Mouse (Mus musculus) kidney, adult 2 months (tissue): ENCODE results near the gene Tas2r144.

Experiments
- CTCF ChIP-seq: fragments of 200-500 bp; conservative IDR thresholded peaks from 2 replicates; pipeline ENCODE4 v1.5.1; 2011; ENCODE audit warnings: low read depth, mild to moderate bottlenecking, control low read depth, low read length, moderate library complexity, mixed read lengths; ENCODE audit not compliant: insufficient read depth, insufficient read length
- POLR2A ChIP-seq: fragments of 200-500 bp; IDR thresholded peaks from one replicate; pipeline ENCODE4 v1.6.1; 2011; ENCODE audit warnings: low read depth, low read length, control low read depth

GRCm38 (mm10) chr6:42251791-42252190, 36.7 kb downstream of the Tas2r144 start:
- TF ChIP-seq CTCF (no peak), POLR2A (no peak)
